Mouse (Mus musculus) testis, adult 2 months (tissue): ENCODE measurements around the gene Map3k19.

ENCODE experiments used
- CTCF ChIP-seq: fragments of 200-500 bp; IDR thresholded peaks from 2 replicates; pipeline ENCODE4 v1.5.1; 2012; ENCODE audit warnings: low read depth, mild to moderate bottlenecking, inconsistent platforms, low read length, moderate library complexity; ENCODE audit not compliant: control insufficient read depth, insufficient read depth, insufficient replicate concordance
- POLR2A ChIP-seq: fragments of 200-500 bp; IDR thresholded peaks from 2 replicates; pipeline ENCODE4 v1.6.1; 2012; ENCODE audit warnings: low read depth, mild to moderate bottlenecking, inconsistent platforms, low read length, moderate library complexity; ENCODE audit not compliant: control insufficient read depth

GRCm38 (mm10) chr1:127816381-127816780 lies 38.5 kb downstream of the Map3k19 start:
- TF ChIP-seq CTCF (no peak), POLR2A (no peak)
